Mouse (Mus musculus): ENCODE data around the gene C2cd2.

The C2cd2 gene

GRCm38 (mm10) chr16:97883696-97884095 is 78.7 kb downstream of the C2cd2 start:
- no peak for DNase-seq (ENCODE audit: low spot score in 2 of 2)

GRCm38 (mm10) chr16:97882891-97883290 is 79.5 kb downstream of the C2cd2 start:
- no peak for DNase-seq (ENCODE audit: low spot score in 2 of 2)

- peak in 1 of 2 experiments; percentile 18 for DNase-seq (ENCODE audit: low spot score in 2 of 2)
Observed at GRCm38 (mm10) chr16:97879134-97879533, 83.3 kb downstream of the C2cd2 start.

- DNase-seq (ENCODE audit: low spot score in 2 of 2), result no peak
Observed at GRCm38 (mm10) chr16:97877502-97877901, 84.9 kb downstream of the C2cd2 start.

- DNase-seq (ENCODE audit: low spot score in 2 of 2), result no peak
Observed at GRCm38 (mm10) chr16:97875101-97875500, 87.3 kb downstream of the C2cd2 start.

- no peak for DNase-seq (ENCODE audit: low spot score in 2 of 2)
Observed at GRCm38 (mm10) chr16:97874376-97874775, 88.0 kb downstream of the C2cd2 start.

- DNase-seq (ENCODE audit: low spot score in 2 of 2), result no peak
Observed at GRCm38 (mm10) chr16:97872657-97873056, 89.7 kb downstream of the C2cd2 start.

GRCm38 (mm10) chr16:97869193-97870102 is 93.0 kb downstream of the C2cd2 start:
- DNase-seq (ENCODE audit: low spot score in 2 of 2), result no peak

GRCm38 (mm10) chr16:97863932-97864467 is 98.4 kb downstream of the C2cd2 start:
- no peak for DNase-seq (ENCODE audit: low spot score in 2 of 2)

- no peak for DNase-seq (ENCODE audit: low spot score in 2 of 2)
Observed at GRCm38 (mm10) chr16:97856050-97856449, 106.3 kb downstream of the C2cd2 start.

- peak; percentile 84 to 90 for DNase-seq (ENCODE audit: low spot score in 2 of 2)
Observed at GRCm38 (mm10) chr16:97851741-97852319, 110.6 kb downstream of the C2cd2 start, which contains the start of gene Prdm15. Gene Prdm15 (minus strand): TSS chr16:97851850.

- DNase-seq (ENCODE audit: low spot score in 2 of 2), result peak; percentile 84 to 87
Observed at GRCm38 (mm10) chr16:97851061-97851740, 111.2 kb downstream of the C2cd2 start.

GRCm38 (mm10) chr16:97850667-97851060 is 111.7 kb downstream of the C2cd2 start:
- DNase-seq (ENCODE audit: low spot score in 2 of 2), result peak in 1 of 2 experiments; percentile 56

- no peak for DNase-seq (ENCODE audit: low spot score in 2 of 2)
Observed at GRCm38 (mm10) chr16:97848832-97849231, 113.6 kb downstream of the C2cd2 start.

- DNase-seq (ENCODE audit: low spot score in 2 of 2), result no peak
Observed at GRCm38 (mm10) chr16:97844967-97845937, 117.1 kb downstream of the C2cd2 start.

GRCm38 (mm10) chr16:97832154-97832553 is 130.2 kb downstream of the C2cd2 start:
- DNase-seq (ENCODE audit: low spot score in 2 of 2), result no peak

- DNase-seq (ENCODE audit: low spot score in 2 of 2), result no peak
Observed at GRCm38 (mm10) chr16:97828207-97828606, 134.2 kb downstream of the C2cd2 start.

- DNase-seq (ENCODE audit: low spot score in 2 of 2), result no peak
Observed at GRCm38 (mm10) chr16:97823311-97824007, 138.9 kb downstream of the C2cd2 start.

GRCm38 (mm10) chr16:97819532-97819931 is 142.9 kb downstream of the C2cd2 start:
- DNase-seq (ENCODE audit: low spot score in 2 of 2), result no peak

GRCm38 (mm10) chr16:97817414-97817813 is 145.0 kb downstream of the C2cd2 start:
- no peak for DNase-seq (ENCODE audit: low spot score in 2 of 2)

All from frontal cortex, postnatal 10 days (tissue).